Mouse (Mus musculus): Measurements from ENCODE around the gene Ldlrad3. TPM values are rescaled to one million over a fixed set of nuclear protein-coding genes. Genes with fewer than 3 reads are reported as not detected.

Ldlrad3 gene
- polyA plus RNA-seq, 1 experiment from 2014 or later: 14.6 TPM

DNA sequence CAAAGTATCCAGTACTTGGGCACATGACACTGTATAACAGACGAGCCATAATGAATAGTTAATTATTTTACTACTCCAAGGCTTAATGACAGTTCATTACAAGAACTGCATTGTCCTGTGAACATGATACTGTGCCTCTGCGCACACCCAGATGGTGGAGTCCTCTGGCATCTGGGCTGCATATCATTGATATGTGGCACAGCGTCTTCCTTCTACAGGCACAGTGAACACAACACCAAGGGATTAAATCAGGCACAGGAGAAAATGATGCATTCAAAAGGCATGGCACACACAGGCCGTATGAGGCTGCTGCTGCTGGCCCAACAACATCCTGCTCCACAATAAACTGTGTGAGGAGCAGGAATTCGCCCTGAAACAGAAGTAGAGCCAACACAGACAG, 156.5 kb downstream of the Ldlrad3 start:
- Histone ChIP-seq H3K4me2 (replicated peaks; ENCODE audit: low read depth, low read length) (no peak overlapping the region), H3K36me3 (ENCODE audit: insufficient read depth, low read length) (no peaks in the 10 kb centered on the region), H3K4me3 (ENCODE audit: low read depth, low read length) (no peak overlapping the region), H3K9me3 (ENCODE audit: low read length) (no peaks in the 10 kb centered on the region), H3K4me1 (ENCODE audit: insufficient read depth, low read depth, low read length) (no peaks in the 10 kb centered on the region), H3K27ac (ENCODE audit: low read length) (no peak overlapping the region), H3K9ac (replicated peaks; ENCODE audit: low read depth) (no peak overlapping the region), H3K27me3 (replicated peaks; ENCODE audit: insufficient read depth, low read length) (no peaks in the 10 kb centered on the region)
- ATAC-seq: no peak
- 83% methylated on average over 5 of the region's 5 CpGs for WGBS
- TF ChIP-seq CTCF (IDR thresholded peaks at IDR 0.05): no peak
- no peak for TF ChIP-seq EP300 (IDR thresholded peaks at IDR 0.05)
- DNase-seq (ENCODE audit: low spot score): no peak

DNA sequence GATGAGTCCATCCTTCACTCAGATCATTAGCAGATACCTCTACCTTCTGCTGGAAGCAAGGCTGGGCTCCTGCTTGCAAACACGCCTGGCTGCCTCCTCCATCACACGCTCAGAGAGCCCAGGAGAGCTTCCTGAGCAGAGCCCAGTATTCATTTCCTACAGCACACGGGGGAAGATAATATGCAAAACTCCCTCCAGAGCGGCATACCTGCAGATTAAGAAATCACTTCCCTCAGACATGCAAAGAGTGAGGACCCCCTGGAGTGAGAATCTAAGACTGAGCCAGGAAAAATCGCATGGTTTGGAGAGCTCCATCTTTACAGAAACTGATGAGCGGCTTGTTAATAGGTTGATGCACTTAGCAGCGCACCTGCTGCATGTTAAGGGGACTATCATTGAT, 158.9 kb downstream of the Ldlrad3 start:
- no peaks in the 10 kb centered on the region for H3K36me3 ChIP-seq (ENCODE audit: insufficient read depth, low read length)
- WGBS: 85% methylated on average over 7 of the region's 7 CpGs
- no peak overlapping the region for H3K4me3 ChIP-seq (ENCODE audit: low read depth, low read length)
- H3K9me3 ChIP-seq (ENCODE audit: low read length): no peaks in the 10 kb centered on the region
- no peaks in the 10 kb centered on the region for H3K27me3 ChIP-seq (replicated peaks; ENCODE audit: insufficient read depth, low read length)
- ATAC-seq: no peak
- no peak overlapping the region for H3K9ac ChIP-seq (replicated peaks; ENCODE audit: low read depth)
- DNase-seq (ENCODE audit: low spot score): no peak
- TF ChIP-seq EP300 (IDR thresholded peaks at IDR 0.05) (no peak), CTCF (IDR thresholded peaks at IDR 0.05) (no peak)
- H3K27ac ChIP-seq (ENCODE audit: low read length): no peak overlapping the region
- H3K4me1 ChIP-seq (ENCODE audit: insufficient read depth, low read depth, low read length): no peaks in the 10 kb centered on the region
- H3K4me2 ChIP-seq (replicated peaks; ENCODE audit: low read depth, low read length): no peak overlapping the region

DNA sequence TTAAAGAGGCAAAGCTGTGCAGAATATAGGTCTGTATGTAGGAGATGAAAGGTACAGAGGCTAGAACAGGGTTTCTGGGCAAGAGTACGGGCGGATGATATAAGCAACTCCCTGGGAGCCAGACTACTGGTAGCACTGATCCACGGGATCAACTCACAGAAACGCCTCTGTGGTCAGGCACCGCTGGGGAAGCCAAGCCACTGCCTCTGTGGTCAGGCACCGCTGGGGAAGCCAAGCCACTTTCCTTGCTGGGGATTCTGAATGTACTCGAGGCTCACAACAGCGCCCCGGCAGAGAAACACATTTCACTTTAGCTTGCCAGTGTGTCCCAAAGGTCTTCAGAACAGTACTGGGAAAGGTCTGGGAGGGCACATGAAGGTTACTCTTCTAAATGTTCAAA, 160.0 kb downstream of the Ldlrad3 start:
- H3K9ac ChIP-seq (replicated peaks; ENCODE audit: low read depth): no peak overlapping the region
- no peak overlapping the region for H3K4me2 ChIP-seq (replicated peaks; ENCODE audit: low read depth, low read length)
- DNase-seq (ENCODE audit: low spot score) (no peak), ATAC-seq (no peak)
- no peaks in the 10 kb centered on the region for H3K27me3 ChIP-seq (replicated peaks; ENCODE audit: insufficient read depth, low read length)
- no peak overlapping the region for H3K27ac ChIP-seq (ENCODE audit: low read length)
- no peaks in the 10 kb centered on the region; the same call in 1 of the 2 replicates for H3K4me1 ChIP-seq (ENCODE audit: insufficient read depth, low read depth, low read length)
- 89% methylated on average over 9 of the region's 9 CpGs for WGBS
- no peaks in the 10 kb centered on the region for H3K36me3 ChIP-seq (ENCODE audit: insufficient read depth, low read length)
- no peak overlapping the region for H3K4me3 ChIP-seq (ENCODE audit: low read depth, low read length)
- no peak for TF ChIP-seq EP300 (IDR thresholded peaks at IDR 0.05)
- H3K9me3 ChIP-seq (ENCODE audit: low read length): no peaks in the 10 kb centered on the region

DNA sequence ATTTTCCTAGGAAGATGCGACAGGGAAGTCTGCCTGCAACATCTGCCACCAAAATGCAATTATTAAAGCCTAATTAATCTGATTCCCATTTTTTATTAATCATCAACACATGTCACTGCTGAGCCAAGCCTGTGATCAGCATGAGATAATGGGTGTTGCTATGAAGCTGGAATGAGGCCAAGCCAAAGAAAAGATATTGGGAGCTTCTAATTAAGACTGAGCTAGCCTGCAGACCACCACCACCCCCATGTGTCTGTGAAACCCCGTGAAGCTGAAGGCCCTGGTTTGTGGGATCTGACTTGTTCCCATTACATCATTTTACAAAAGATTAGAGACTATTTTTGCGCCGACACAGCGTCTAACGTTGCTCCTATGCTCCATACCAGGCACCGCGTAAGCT, 161.7 kb downstream of the Ldlrad3 start:
- WGBS: 87% methylated on average over 8 of the region's 8 CpGs
- H3K27me3 ChIP-seq (replicated peaks; ENCODE audit: insufficient read depth, low read length): no peaks in the 10 kb centered on the region
- H3K27ac ChIP-seq (ENCODE audit: low read length): no peak overlapping the region
- no peak for ATAC-seq
- H3K9ac ChIP-seq (replicated peaks; ENCODE audit: low read depth): no peak overlapping the region
- no peak for DNase-seq (ENCODE audit: low spot score)
- no peaks in the 10 kb centered on the region for H3K36me3 ChIP-seq (ENCODE audit: insufficient read depth, low read length)
- no peaks in the 10 kb centered on the region; the same call in 1 of the 2 replicates for H3K4me1 ChIP-seq (ENCODE audit: insufficient read depth, low read depth, low read length)
- no peaks in the 10 kb centered on the region for H3K9me3 ChIP-seq (ENCODE audit: low read length)
- TF ChIP-seq EP300 (IDR thresholded peaks at IDR 0.05) (no peak), CTCF (IDR thresholded peaks at IDR 0.05) (no peak)
- H3K4me3 ChIP-seq (ENCODE audit: low read depth, low read length): no peak overlapping the region
- H3K4me2 ChIP-seq (replicated peaks; ENCODE audit: low read depth, low read length): no peak overlapping the region

DNA sequence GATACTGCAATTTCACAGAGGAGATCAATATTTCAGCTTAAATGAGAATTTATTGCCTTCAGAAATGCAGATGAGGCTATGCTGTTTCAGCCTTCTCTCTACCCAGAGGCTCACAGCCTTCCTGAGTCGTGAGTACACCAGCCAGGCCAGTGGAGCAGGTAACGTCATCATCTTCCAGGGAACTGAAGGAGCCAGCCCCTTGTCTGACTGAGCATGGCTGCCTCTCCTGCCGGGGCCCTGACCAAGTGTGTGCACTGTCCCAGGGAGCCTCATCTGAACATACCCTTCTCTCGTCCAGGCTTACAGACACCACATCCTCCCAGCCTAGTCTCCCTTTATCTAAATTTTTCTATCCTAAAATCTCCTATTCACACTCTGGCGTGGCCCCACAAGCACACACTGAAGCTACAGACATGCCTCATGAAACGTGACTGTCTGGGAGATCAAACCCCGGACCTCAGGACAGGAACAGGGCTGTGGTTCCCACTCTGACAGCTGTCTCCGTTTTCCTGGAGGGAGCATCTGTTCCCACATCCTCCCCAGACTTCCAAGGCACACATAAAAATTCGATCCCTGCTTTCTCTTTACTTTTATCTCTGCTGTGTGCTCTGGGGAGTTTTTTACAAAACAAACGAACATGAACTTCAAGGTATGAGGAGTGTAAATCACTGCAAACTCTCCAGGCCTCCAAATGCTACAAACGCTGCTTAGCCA, 164.7 kb downstream of the Ldlrad3 start:
- ATAC-seq (no peak), DNase-seq (ENCODE audit: low spot score) (no peak)
- H3K4me2 ChIP-seq (replicated peaks; ENCODE audit: low read depth, low read length): no peak overlapping the region
- no peaks in the 10 kb centered on the region; the same call in 1 of the 2 replicates for H3K4me1 ChIP-seq (ENCODE audit: insufficient read depth, low read depth, low read length)
- TF ChIP-seq EP300 (IDR thresholded peaks at IDR 0.05) (no peak), CTCF (IDR thresholded peaks at IDR 0.05) (no peak)
- no peak overlapping the region for H3K27ac ChIP-seq (ENCODE audit: low read length)
- H3K4me3 ChIP-seq (ENCODE audit: low read depth, low read length): no peak overlapping the region
- H3K27me3 ChIP-seq (replicated peaks; ENCODE audit: insufficient read depth, low read length): no peaks in the 10 kb centered on the region
- no peaks in the 10 kb centered on the region for H3K9me3 ChIP-seq (ENCODE audit: low read length)
- no peak overlapping the region for H3K9ac ChIP-seq (replicated peaks; ENCODE audit: low read depth)
- H3K36me3 ChIP-seq (ENCODE audit: insufficient read depth, low read length): no peaks in the 10 kb centered on the region
- WGBS: 39% methylated on average over 11 of the region's 11 CpGs

DNA sequence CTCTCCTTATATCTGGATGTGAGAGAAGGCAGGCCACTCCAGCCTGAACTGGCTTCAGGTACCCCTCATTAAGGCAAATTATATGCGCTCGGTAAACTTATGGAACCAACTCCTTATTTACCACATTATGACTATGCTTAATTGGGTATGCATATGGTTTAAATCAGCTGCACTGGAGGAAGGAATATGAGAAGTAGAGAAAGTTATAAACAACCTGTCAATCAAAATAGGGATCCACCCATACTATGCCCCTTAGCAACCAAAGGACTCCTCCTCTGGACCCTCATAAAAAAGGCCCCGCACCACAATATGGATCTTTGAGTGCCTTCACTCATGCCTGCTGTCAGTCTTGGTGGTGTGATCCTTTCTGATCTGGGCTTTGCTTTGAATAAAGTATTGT, 165.6 kb downstream of the Ldlrad3 start:
- Histone ChIP-seq H3K4me2 (replicated peaks; ENCODE audit: low read depth, low read length) (no peak overlapping the region), H3K36me3 (ENCODE audit: insufficient read depth, low read length) (no peaks in the 10 kb centered on the region), H3K27ac (ENCODE audit: low read length) (no peak overlapping the region), H3K27me3 (replicated peaks; ENCODE audit: insufficient read depth, low read length) (no peaks in the 10 kb centered on the region), H3K4me3 (ENCODE audit: low read depth, low read length) (no peak overlapping the region), H3K9ac (replicated peaks; ENCODE audit: low read depth) (no peak overlapping the region), H3K4me1 (ENCODE audit: insufficient read depth, low read depth, low read length) (no peaks in the 10 kb centered on the region; the same call in 1 of the 2 replicates), H3K9me3 (ENCODE audit: low read length) (no peaks in the 10 kb centered on the region)
- TF ChIP-seq EP300 (IDR thresholded peaks at IDR 0.05) (no peak), CTCF (IDR thresholded peaks at IDR 0.05) (no peak)
- ATAC-seq: no peak
- 95% methylated on average over 3 of the region's 3 CpGs for WGBS
- no peak for DNase-seq (ENCODE audit: low spot score)
